Mouse (Mus musculus) frontal cortex, postnatal 25 days (tissue): ENCODE measurements around the gene Pop4.
"Not testable (repeated sequence)": the region's sequence is repeated elsewhere in the genome, so short reads cannot be mapped to it uniquely, and the experiment has no call there.

Experiments used
- DNase-seq, 2 experiments: peaks; one replicate each; pipeline ENCODE4 v3.0.0; 2022; ENCODE audit warnings: low spot score in 2 of 2

The Pop4 gene

GRCm38 (mm10) chr7:38270703-38271510 lies at the start of gene Pop4:
Gene Pop4 (minus strand): TSS chr7:38271423.
- DNase-seq, result peak; percentile 88 to 89

GRCm38 (mm10) chr7:38320641-38321040 lies 49.4 kb upstream of the Pop4 start:
- no peak for DNase-seq

GRCm38 (mm10) chr7:38282192-38282591 lies 11.0 kb upstream of the Pop4 start:
- DNase-seq, result not testable (repeated sequence)

GRCm38 (mm10) chr7:38272551-38272950 lies 1.3 kb upstream of the Pop4 start:
- DNase-seq, result no peak

- no peak for DNase-seq
Measured at GRCm38 (mm10) chr7:38271859-38272258, 636 bp upstream of the Pop4 start.

GRCm38 (mm10) chr7:38271511-38271811 lies 238 bp upstream of the Pop4 start:
- no peak for DNase-seq

GRCm38 (mm10) chr7:38267006-38267680 lies 4.1 kb downstream of the Pop4 start:
- DNase-seq, result peak in 1 of 2 experiments; percentile 20

- DNase-seq, result no peak
Measured at GRCm38 (mm10) chr7:38262406-38262805, 8.8 kb downstream of the Pop4 start.

- no peak for DNase-seq
Measured at GRCm38 (mm10) chr7:38259631-38260030, 11.6 kb downstream of the Pop4 start.

- no peak for DNase-seq
Measured at GRCm38 (mm10) chr7:38253441-38253840, 17.8 kb downstream of the Pop4 start.

- no peak for DNase-seq
Measured at GRCm38 (mm10) chr7:38251494-38252216, 19.6 kb downstream of the Pop4 start.

- no peak for DNase-seq
Measured at GRCm38 (mm10) chr7:38242417-38242816, 28.8 kb downstream of the Pop4 start.

GRCm38 (mm10) chr7:38237140-38237539 lies 34.1 kb downstream of the Pop4 start:
- no peak for DNase-seq

- no peak for DNase-seq
Measured at GRCm38 (mm10) chr7:38236400-38237105, 34.7 kb downstream of the Pop4 start.

- no peak for DNase-seq
Measured at GRCm38 (mm10) chr7:38230285-38230684, 40.9 kb downstream of the Pop4 start.

- no peak for DNase-seq
Measured at GRCm38 (mm10) chr7:38228329-38228728, 42.9 kb downstream of the Pop4 start.

GRCm38 (mm10) chr7:38227900-38228298 lies 43.3 kb downstream of the Pop4 start, which contains the start of gene Plekhf1:
Gene Plekhf1 (minus strand): TSS chr7:38228016.
- peak; percentile 52 to 75 for DNase-seq

GRCm38 (mm10) chr7:38227181-38227899 lies 43.9 kb downstream of the Pop4 start:
- no peak for DNase-seq

GRCm38 (mm10) chr7:38226226-38226625 lies 45.0 kb downstream of the Pop4 start:
- DNase-seq, result no peak

GRCm38 (mm10) chr7:38224577-38225369 lies 46.5 kb downstream of the Pop4 start:
- DNase-seq, result no peak
